Mouse (Mus musculus): ENCODE data around the gene Rab2b. TPM values are rescaled to one million over a fixed set of nuclear protein-coding genes. Genes with fewer than 3 reads are reported as not detected.

Gene Rab2b
- polyA plus RNA-seq, 1 experiment from 2014 or later, result 23.5 TPM

DNA sequence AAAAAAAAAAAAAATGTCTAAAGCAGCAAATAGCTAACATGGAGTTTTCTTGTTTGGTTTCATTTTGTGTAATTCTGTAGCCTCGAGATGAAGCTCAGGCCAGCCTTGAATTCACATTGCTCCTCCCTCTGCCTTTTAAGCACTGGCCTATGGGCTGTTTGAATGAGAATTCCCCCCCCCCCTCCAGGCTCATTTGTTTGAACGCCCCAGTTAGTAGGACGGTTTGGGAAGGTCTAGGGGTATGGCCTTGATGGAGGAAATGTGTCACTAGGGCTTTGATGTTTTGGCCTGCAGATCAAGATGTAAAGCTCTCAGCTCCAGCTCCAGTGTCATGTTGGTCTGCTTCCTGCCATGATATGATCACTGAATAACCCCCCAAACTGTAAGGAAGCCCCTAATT, 6.6 kb downstream of the Rab2b start:
- H3K9me3 ChIP-seq (replicated peaks), result no peaks in the 10 kb centered on the region
- H3K9ac ChIP-seq, result no peak overlapping the region
- peaks cover 40% of the 10 kb centered on the region for H3K36me3 ChIP-seq
- no peak for ATAC-seq (replicated peaks; ENCODE audit: low FRiP score)
- 67% methylated on average over 3 of the region's 3 CpGs for WGBS
- no peaks in the 10 kb centered on the region for H3K4me1 ChIP-seq
- H3K27ac ChIP-seq, result no peak overlapping the region
- no peak overlapping the region for H3K4me3 ChIP-seq (replicated peaks)
- no peaks in the 10 kb centered on the region for H3K27me3 ChIP-seq
- H3K4me2 ChIP-seq, result no peak overlapping the region

DNA sequence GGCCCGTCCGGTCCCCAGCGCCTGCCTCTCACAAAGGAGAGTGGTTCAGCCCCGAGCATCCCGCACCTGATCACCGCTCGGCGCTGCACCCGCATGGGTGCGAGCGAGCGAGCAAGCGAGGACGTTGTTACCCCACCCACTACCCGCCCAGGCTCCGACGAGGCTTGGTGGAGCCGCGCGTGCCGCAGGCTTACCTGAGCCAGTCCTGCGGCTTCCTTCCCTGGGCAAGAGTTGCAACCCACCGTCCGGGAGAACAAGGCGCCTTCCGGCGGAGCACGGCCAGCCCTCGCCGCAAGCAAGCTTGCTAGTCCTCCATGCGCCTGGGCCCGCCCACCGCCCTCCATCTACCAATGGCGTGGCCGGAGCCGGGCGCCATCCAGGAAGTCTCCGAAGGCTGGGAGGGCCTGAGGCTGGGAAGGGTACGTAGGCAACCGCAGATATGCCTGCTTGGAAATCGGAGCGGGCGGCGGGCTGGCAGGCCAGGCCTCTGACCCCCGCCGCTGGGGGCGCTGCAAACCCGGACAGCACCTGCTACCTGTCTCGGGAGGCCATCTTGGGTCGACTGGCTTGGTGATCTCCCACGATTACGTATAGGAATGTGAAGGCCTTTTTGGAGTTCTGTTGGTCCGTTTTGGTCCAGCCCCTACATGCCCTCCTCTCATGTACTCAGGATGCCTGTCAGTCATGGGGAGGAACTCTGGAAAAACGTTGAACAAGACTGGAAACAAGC, 21.7 kb downstream of the Rab2b start, which contains the start of gene Chd8:
Gene Chd8 (minus strand): TSS at position 297 of the 730 bp plus-strand sequence.
- Histone ChIP-seq H3K36me3 (peaks cover 16% of the 10 kb centered on the region), H3K4me3 (replicated peaks) (peak within 1 kb of the TSS; percentile 81), H3K9me3 (replicated peaks) (no peaks in the 10 kb centered on the region), H3K27ac (peak within 1 kb of the TSS; percentile 97), H3K9ac (peak within 1 kb of the TSS; percentile 81), H3K4me1 (peaks cover 18% of the 10 kb centered on the region), H3K27me3 (no peaks in the 10 kb centered on the region), H3K4me2 (peak within 1 kb of the TSS; percentile 75)
- WGBS, result under 1% methylated on average over 54 of the region's 54 CpGs
- peak; percentile 100 for ATAC-seq (replicated peaks; ENCODE audit: low FRiP score)

DNA sequence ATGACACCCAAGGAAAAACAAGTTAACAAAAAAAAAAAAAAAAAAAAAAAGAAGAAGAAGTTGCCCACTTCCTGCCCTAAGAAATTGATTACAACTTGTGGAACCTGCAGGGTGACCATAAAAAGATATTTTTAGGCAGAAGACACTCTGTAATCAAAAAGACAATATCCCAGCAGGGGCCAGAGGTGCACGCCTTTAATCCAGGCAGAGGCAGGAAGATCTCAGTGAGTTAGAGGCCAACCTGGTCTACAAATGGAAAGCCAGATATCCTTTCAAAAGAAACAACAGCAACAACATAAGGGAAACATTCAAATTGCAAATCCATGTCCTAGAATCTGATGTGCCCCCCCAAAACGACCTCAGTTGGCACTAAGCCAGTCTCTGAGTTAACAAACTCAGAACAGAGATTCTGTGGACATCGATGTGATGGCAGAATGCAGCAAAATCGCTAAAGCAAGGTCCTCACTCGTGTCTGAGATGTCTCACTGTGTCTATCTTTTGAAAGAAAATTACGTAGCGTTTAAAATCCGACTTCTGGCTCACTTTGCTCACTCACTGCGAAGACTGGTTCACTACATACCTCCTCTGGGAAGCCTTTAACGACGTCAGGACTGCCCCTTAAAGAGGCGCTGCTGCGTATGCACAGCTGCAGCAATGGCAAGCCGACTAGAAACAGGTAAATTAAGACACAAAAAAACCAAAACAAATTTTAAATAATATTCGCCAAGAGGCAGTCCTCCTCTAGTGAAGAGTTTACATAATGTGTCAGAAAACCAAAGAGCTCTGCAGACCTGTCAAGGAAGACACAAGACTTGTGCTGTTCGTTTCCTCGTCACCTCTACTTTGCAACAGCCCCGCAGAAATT, 22.8 kb downstream of the Rab2b start:
- Histone ChIP-seq H3K9me3 (replicated peaks) (no peaks in the 10 kb centered on the region), H3K4me2 (peak overlapping the region; percentile 75), H3K9ac (peak overlapping the region; percentile 81), H3K4me1 (peaks cover 18% of the 10 kb centered on the region), H3K36me3 (peaks cover 7% of the 10 kb centered on the region; the same call in 1 of the 2 replicates), H3K27me3 (no peaks in the 10 kb centered on the region), H3K27ac (peak overlapping the region; percentile 97), H3K4me3 (replicated peaks) (peak overlapping the region; percentile 81)
- no peak for ATAC-seq (replicated peaks; ENCODE audit: low FRiP score)
- WGBS, result 8% methylated on average over 18 of the region's 18 CpGs

DNA sequence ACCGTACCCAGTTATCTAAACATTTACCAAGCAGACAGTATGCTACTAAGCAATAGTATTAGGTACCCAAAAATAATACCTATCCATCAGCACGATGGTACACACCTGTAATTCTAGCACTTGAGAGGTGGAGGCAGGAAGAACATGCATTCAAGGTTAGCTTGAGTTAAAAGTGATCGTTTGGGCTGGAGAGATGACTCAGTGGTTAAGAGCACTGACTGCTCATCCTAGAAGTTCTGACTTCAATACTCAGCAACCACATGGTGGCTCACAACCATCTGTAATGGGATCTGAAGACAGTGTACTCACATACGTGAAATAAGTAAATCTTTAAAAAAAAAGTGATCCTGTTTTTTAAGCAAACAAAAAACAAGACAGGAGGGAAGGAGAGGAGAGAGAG, 33.2 kb downstream of the Rab2b start:
- H3K4me1 ChIP-seq, result peaks cover 26% of the 10 kb centered on the region
- H3K9ac ChIP-seq, result no peak overlapping the region
- no peak for ATAC-seq (replicated peaks; ENCODE audit: low FRiP score)
- H3K27ac ChIP-seq, result no peak overlapping the region
- 71% methylated on average over 4 of the region's 4 CpGs for WGBS
- H3K27me3 ChIP-seq, result no peaks in the 10 kb centered on the region
- no peaks in the 10 kb centered on the region for H3K9me3 ChIP-seq (replicated peaks)
- H3K36me3 ChIP-seq, result peaks cover 4% of the 10 kb centered on the region; the same call in 1 of the 2 replicates
- H3K4me2 ChIP-seq, result no peak overlapping the region
- no peak overlapping the region for H3K4me3 ChIP-seq (replicated peaks)

DNA sequence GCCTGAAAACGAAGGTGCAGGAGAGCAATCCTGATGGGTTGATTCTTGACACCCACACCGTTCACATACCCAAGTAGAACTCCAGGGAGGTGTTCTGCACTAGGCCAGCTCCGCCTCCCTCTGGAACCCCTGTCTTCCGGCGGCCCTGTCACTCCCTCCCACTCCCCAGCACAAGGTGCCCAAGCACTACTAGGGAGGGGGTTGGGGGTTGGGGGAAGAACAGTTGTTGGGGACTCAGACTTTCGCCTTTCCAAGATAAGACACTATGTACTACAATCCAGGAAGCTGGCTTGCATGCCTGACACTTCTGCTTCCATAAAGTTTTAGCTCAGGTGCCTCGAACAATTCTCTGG, 34.7 kb downstream of the Rab2b start:
- H3K4me1 ChIP-seq, result peaks cover 26% of the 10 kb centered on the region
- 11% methylated on average over 7 of the region's 7 CpGs for WGBS
- H3K9ac ChIP-seq, result peak overlapping the region; percentile 73
- peak overlapping the region; percentile 76 for H3K27ac ChIP-seq
- peak overlapping the region; percentile 83 for H3K4me2 ChIP-seq
- peak overlapping the region; percentile 71 for H3K4me3 ChIP-seq (replicated peaks)
- H3K27me3 ChIP-seq, result no peaks in the 10 kb centered on the region
- no peaks in the 10 kb centered on the region for H3K9me3 ChIP-seq (replicated peaks)
- ATAC-seq (replicated peaks; ENCODE audit: low FRiP score), result peak; percentile 86
- peaks cover 12% of the 10 kb centered on the region for H3K36me3 ChIP-seq

DNA sequence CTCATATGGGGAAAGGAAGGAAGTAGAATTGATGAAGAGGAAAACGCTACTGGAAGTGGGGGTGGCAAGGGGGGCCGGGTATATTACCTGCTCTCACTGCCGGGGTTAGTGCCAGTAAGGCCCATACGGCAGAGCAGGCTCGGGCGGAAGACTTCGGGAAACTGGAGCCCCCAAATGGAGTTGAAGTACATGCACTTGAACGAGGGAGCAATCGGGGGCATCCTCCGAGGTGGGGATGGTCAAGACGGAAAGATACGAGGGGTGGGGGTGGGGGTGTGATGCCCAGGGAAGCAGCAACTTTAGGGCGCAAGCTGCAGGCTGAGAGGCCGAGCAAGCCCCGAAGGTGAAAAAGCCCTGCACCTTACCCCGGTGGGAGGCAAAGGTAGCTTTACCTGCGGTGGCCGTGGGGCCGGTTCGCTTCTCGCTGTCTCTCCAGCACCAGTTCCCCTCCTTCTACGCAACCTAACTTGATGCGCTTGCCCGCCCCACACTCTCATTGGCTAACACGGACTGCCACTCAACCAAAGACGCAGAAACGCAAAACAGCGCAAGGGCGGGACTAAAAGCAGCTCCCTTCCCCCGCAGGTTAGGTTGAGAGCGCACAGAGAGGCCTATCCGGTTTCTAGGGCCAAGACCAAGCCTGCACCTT, 35.2 kb downstream of the Rab2b start:
- peak; percentile 99 for ATAC-seq (replicated peaks; ENCODE audit: low FRiP score)
- H3K27me3 ChIP-seq, result no peaks in the 10 kb centered on the region
- peaks cover 26% of the 10 kb centered on the region for H3K4me1 ChIP-seq
- H3K9me3 ChIP-seq (replicated peaks), result no peaks in the 10 kb centered on the region
- peaks cover 11% of the 10 kb centered on the region for H3K36me3 ChIP-seq
- H3K9ac ChIP-seq, result peak overlapping the region; percentile 73
- H3K4me2 ChIP-seq, result peak overlapping the region; percentile 83
- under 1% methylated on average over 32 of the region's 32 CpGs for WGBS
- H3K27ac ChIP-seq, result peak overlapping the region; percentile 76
- H3K4me3 ChIP-seq (replicated peaks), result peak overlapping the region; percentile 71

DNA sequence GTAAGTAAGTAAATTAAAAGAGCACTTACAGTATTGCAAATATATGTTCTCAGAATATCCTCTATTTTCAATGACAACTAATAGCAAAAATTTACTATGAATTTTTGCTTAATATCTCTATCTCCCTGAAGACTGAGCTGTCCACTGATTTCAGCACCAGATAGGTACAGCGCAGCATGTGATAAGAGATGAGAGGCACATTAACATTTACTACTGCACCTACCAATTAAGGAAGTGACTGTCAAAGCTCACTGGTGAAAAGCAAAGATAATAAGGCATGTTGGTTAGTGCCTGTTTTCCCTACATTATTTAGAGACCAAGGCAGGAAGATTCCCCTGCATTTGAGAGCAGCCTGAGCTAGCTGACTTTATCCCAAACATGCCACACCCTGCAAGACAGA, 43.1 kb downstream of the Rab2b start:
- 98% methylated on average over 1 of the region's 1 CpGs for WGBS
- Histone ChIP-seq H3K9ac (no peak overlapping the region), H3K4me3 (replicated peaks) (no peak overlapping the region), H3K36me3 (peaks cover 73% of the 10 kb centered on the region), H3K4me1 (no peaks in the 10 kb centered on the region), H3K4me2 (no peak overlapping the region), H3K9me3 (replicated peaks) (no peaks in the 10 kb centered on the region), H3K27ac (no peak overlapping the region), H3K27me3 (no peaks in the 10 kb centered on the region)
- no peak for ATAC-seq (replicated peaks; ENCODE audit: low FRiP score)

DNA sequence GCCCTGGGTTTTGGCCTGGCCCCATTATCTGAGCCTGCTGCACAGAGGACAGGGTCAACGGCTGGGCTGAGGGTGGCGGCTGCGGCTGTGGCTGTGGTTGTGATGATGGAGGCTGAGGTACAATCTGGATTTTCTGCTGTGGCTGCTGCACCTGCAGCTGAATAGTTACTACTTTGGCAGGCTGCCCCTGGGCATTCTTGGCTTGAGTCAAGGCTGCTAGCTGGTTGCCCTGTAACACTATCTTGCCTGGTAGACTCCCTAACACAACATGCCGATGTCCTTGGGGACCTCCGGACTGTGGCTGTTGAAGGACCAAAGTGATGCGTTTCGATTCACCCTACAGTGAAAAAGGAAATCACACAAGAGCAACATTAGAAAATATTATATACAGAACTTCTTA, 44.2 kb downstream of the Rab2b start:
- 89% methylated on average over 7 of the region's 7 CpGs for WGBS
- ATAC-seq (replicated peaks; ENCODE audit: low FRiP score), result no peak

DNA sequence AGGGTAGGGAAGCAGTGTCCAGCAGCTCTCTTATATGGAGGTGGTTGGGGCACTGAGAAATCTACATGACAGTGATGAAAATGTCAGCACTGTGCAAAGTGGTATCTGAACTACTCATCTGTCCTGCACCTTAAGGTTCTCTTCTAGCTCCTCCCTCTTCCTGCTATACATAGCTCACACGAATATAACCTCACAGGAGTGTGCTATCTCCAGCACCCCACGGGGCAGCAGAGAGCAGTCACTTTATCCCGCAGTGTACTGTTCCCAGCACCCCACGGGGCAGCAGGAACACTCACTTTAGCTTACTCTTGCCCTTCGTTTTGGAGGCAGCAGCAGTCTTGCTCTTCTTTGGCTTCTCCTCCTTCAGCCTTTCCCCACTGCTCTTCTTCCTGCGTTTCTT, 47.1 kb downstream of the Rab2b start:
- peaks cover 96% of the 10 kb centered on the region for H3K36me3 ChIP-seq
- H3K4me3 ChIP-seq (replicated peaks), result no peak overlapping the region
- H3K27ac ChIP-seq, result no peak overlapping the region
- WGBS, result 89% methylated on average over 6 of the region's 6 CpGs
- ATAC-seq (replicated peaks; ENCODE audit: low FRiP score), result no peak
- no peak overlapping the region for H3K9ac ChIP-seq
- H3K4me1 ChIP-seq, result no peaks in the 10 kb centered on the region
- H3K9me3 ChIP-seq (replicated peaks), result no peaks in the 10 kb centered on the region
- no peak overlapping the region for H3K4me2 ChIP-seq
- H3K27me3 ChIP-seq, result no peaks in the 10 kb centered on the region

More for the DNA sequence above, 44.2 kb downstream of the Rab2b start:
- H3K4me2 ChIP-seq, result no peak overlapping the region
- H3K4me1 ChIP-seq, result no peaks in the 10 kb centered on the region
- peaks cover 74% of the 10 kb centered on the region for H3K36me3 ChIP-seq
- no peak overlapping the region for H3K4me3 ChIP-seq (replicated peaks)
- no peaks in the 10 kb centered on the region for H3K27me3 ChIP-seq
- H3K27ac ChIP-seq, result no peak overlapping the region
- H3K9ac ChIP-seq, result no peak overlapping the region
- H3K9me3 ChIP-seq (replicated peaks), result no peaks in the 10 kb centered on the region

DNA sequence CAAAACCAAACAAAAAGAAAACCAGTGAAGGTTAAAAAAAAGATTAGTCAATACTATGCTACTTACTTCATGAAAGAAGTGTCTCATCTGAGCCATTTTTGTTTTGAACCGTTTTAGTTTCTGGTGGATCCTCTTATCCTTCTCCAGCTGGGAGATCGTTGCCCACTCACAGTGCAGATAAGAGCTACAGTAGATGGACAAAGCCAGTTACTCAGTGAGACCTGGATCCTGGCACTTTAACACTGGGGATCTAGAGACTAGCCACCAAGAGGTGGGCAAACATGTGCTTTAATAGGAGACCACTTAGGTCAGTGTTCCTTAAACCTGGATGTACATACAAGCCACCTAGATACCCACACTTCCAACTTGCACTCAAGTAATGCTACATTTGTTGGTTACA, 53.4 kb downstream of the Rab2b start:
- Histone ChIP-seq H3K27ac (no peak overlapping the region), H3K4me1 (no peaks in the 10 kb centered on the region), H3K36me3 (peaks cover 97% of the 10 kb centered on the region), H3K4me3 (replicated peaks) (no peak overlapping the region), H3K4me2 (no peak overlapping the region), H3K9ac (no peak overlapping the region), H3K27me3 (no peaks in the 10 kb centered on the region), H3K9me3 (replicated peaks) (no peaks in the 10 kb centered on the region)
- ATAC-seq (replicated peaks; ENCODE audit: low FRiP score), result no peak
- WGBS, result 85% methylated on average over 2 of the region's 2 CpGs

DNA sequence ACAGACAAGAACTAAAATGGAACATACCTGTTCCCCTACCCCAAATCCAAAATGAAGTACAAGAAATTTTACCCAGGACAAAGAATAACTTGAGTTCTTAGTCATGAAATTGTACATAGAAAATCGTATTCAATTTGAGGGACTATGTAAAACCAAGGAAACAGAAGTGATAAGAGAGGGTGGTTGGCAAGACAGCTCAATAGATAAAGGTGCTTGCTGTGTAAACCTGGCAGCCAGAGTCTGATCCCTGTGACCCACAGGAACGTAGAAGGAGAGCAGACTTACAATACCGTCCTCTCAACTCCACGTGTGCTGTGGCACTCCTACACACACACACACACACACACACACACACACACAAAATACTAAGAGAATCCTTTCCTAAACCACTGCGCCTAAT, 62.1 kb downstream of the Rab2b start:
- no peak overlapping the region for H3K9ac ChIP-seq
- no peak overlapping the region for H3K4me3 ChIP-seq (replicated peaks)
- no peak for ATAC-seq (replicated peaks; ENCODE audit: low FRiP score)
- H3K9me3 ChIP-seq (replicated peaks), result no peaks in the 10 kb centered on the region
- 94% methylated on average over 5 of the region's 5 CpGs for WGBS
- peaks cover 95% of the 10 kb centered on the region for H3K36me3 ChIP-seq
- no peak overlapping the region for H3K27ac ChIP-seq
- H3K4me2 ChIP-seq, result no peak overlapping the region
- no peaks in the 10 kb centered on the region for H3K27me3 ChIP-seq
- no peaks in the 10 kb centered on the region for H3K4me1 ChIP-seq

All from kidney, embryonic 15.5 days (tissue).